Mouse (Mus musculus) kidney, embryonic 16.5 days (tissue): ENCODE data around the gene Zgrf1. TPM values are rescaled to one million over a fixed set of nuclear protein-coding genes. Genes with fewer than 3 reads are reported as not detected.

ENCODE experiments used
- ATAC-seq: fragments of 200-750 bp; cut with Nextera tagmentation; 2 replicates; pipeline ENCODE4 v1.8.0; 2017; ENCODE audit warnings: moderate TSS enrichment; ENCODE audit not compliant: low FRiP score, low TSS enrichment
- H3K27ac ChIP-seq: fragments of 300-500 bp; sonication (generic); 2 replicates; pipeline ENCODE4 v1.5.1; 2014; ENCODE audit warnings: low read length
- H3K27me3 ChIP-seq: fragments of 300-500 bp; sonication (generic); 2 replicates; pipeline ENCODE4 v1.6.1; 2014; ENCODE audit warnings: low read length, control low read depth, mixed read lengths; ENCODE audit not compliant: insufficient read depth
- H3K36me3 ChIP-seq: fragments of 300-500 bp; sonication (generic); 2 replicates; pipeline ENCODE4 v1.6.1; 2014; ENCODE audit warnings: low read length, control low read depth, mixed read lengths; ENCODE audit not compliant: insufficient read depth
- H3K4me1 ChIP-seq: fragments of 300-500 bp; sonication (generic); 2 replicates; pipeline ENCODE4 v1.6.1; 2014; ENCODE audit warnings: low read length, control low read depth, mixed read lengths; ENCODE audit not compliant: insufficient read depth
- H3K4me2 ChIP-seq: fragments of 300-500 bp; sonication (generic); replicated peaks from 2 replicates; pipeline ENCODE4 v1.6.1; 2014; ENCODE audit warnings: low read depth, low read length
- H3K4me3 ChIP-seq: fragments of 300-500 bp; sonication (generic); 2 replicates; pipeline ENCODE4 v1.5.1; 2014; ENCODE audit warnings: mild to moderate bottlenecking, low read length
- H3K9ac ChIP-seq: fragments of 300-500 bp; sonication (generic); replicated peaks from 2 replicates; pipeline ENCODE4 v1.6.1; 2014; ENCODE audit warnings: low read length
- H3K9me3 ChIP-seq: fragments of 300-500 bp; sonication (generic); 2 replicates; pipeline ENCODE4 v1.6.1; 2016; ENCODE audit warnings: low read length, control low read depth
- WGBS: fragments of 180-500 bp; shearing (Covaris S2); extraction: QIAGEN DNeasy Blood & Tissue Kit; methylation state at CpG from one replicate; pipeline ENCODE4 v1.1.7; 2014; 5-methylcytosine and 5-hydroxymethylcytosine counted together
- polyA plus RNA-seq: library from polyadenylated mRNA; unstranded; fragments of >200 nt; fragmentation: Nextera tagmentation; extraction: Ambion mirVana; gene quantifications from 2 replicates; pipeline ENCODE4 v1.2.1, GENCODE M21; 2015

The Zgrf1 gene
- polyA plus RNA-seq, 1 experiment from 2014 or later: 6.3 TPM

- H3K9ac ChIP-seq: no peak overlapping the region
- ATAC-seq: no peak
- H3K4me2 ChIP-seq: no peak overlapping the region
- under 1% methylated on average over 28 of the region's 28 CpGs for WGBS
- no peak overlapping the region for H3K27ac ChIP-seq
- H3K4me1 ChIP-seq: peaks cover 17% of the 10 kb centered on the region
- no peak overlapping the region for H3K4me3 ChIP-seq
- no peaks in the 10 kb centered on the region for H3K9me3 ChIP-seq
- peaks cover 88% of the 10 kb centered on the region for H3K27me3 ChIP-seq
- H3K36me3 ChIP-seq: no peaks in the 10 kb centered on the region
Measured at GRCm38 (mm10) chr3:127627151-127627955, 74.1 kb downstream of the Zgrf1 start.

- H3K27ac ChIP-seq: no peak overlapping the region
- H3K9ac ChIP-seq: no peak overlapping the region
- H3K36me3 ChIP-seq: no peaks in the 10 kb centered on the region
- 0 out of 2 replicates have a peak overlapping the region, but pooled peaks have one; percentile 8 for H3K4me3 ChIP-seq
- ATAC-seq: no peak
- no peaks in the 10 kb centered on the region for H3K9me3 ChIP-seq
- peaks cover 23% of the 10 kb centered on the region for H3K4me1 ChIP-seq
- H3K4me2 ChIP-seq: no peak overlapping the region
- under 1% methylated on average over 9 of the region's 9 CpGs for WGBS
- H3K27me3 ChIP-seq: peaks cover 88% of the 10 kb centered on the region
Measured at GRCm38 (mm10) chr3:127627956-127628310, 74.6 kb downstream of the Zgrf1 start.

- Histone ChIP-seq H3K27me3 (peaks cover 92% of the 10 kb centered on the region), H3K4me2 (no peak overlapping the region), H3K27ac (no peak overlapping the region), H3K9ac (no peak overlapping the region), H3K4me1 (peaks cover 29% of the 10 kb centered on the region), H3K36me3 (no peaks in the 10 kb centered on the region), H3K4me3 (0 out of 2 replicates have a peak overlapping the region, but pooled peaks have one; percentile 15), H3K9me3 (no peaks in the 10 kb centered on the region)
- no peak for ATAC-seq
- WGBS: 1% methylated on average over 37 of the region's 37 CpGs
Measured at GRCm38 (mm10) chr3:127628311-127629184, 75.3 kb downstream of the Zgrf1 start.

GRCm38 (mm10) chr3:127630190-127630589 is 76.9 kb downstream of the Zgrf1 start:
- no peak overlapping the region for H3K9ac ChIP-seq
- peaks cover 40% of the 10 kb centered on the region for H3K4me1 ChIP-seq
- peaks cover 96% of the 10 kb centered on the region for H3K27me3 ChIP-seq
- no peak overlapping the region for H3K27ac ChIP-seq
- H3K36me3 ChIP-seq: no peaks in the 10 kb centered on the region
- H3K9me3 ChIP-seq: no peaks in the 10 kb centered on the region
- H3K4me3 ChIP-seq: no peak overlapping the region
- H3K4me2 ChIP-seq: no peak overlapping the region
- ATAC-seq: no peak
- WGBS: 10% methylated on average over 1 of the region's 1 CpGs

- H3K4me1 ChIP-seq: peaks cover 36% of the 10 kb centered on the region
- no peak overlapping the region for H3K4me3 ChIP-seq
- WGBS: 3% methylated on average over 17 of the region's 17 CpGs
- no peak overlapping the region for H3K4me2 ChIP-seq
- no peak for ATAC-seq
- H3K27ac ChIP-seq: no peak overlapping the region
- peaks cover 94% of the 10 kb centered on the region for H3K27me3 ChIP-seq
- no peak overlapping the region for H3K9ac ChIP-seq
- H3K36me3 ChIP-seq: no peaks in the 10 kb centered on the region
- no peaks in the 10 kb centered on the region for H3K9me3 ChIP-seq
Measured at GRCm38 (mm10) chr3:127630735-127631372, 77.6 kb downstream of the Zgrf1 start.

GRCm38 (mm10) chr3:127631582-127631981 is 78.3 kb downstream of the Zgrf1 start:
- Histone ChIP-seq H3K27me3 (peaks cover 92% of the 10 kb centered on the region), H3K9me3 (no peaks in the 10 kb centered on the region), H3K4me1 (peaks cover 36% of the 10 kb centered on the region), H3K4me2 (no peak overlapping the region), H3K4me3 (no peak overlapping the region), H3K27ac (no peak overlapping the region), H3K36me3 (no peaks in the 10 kb centered on the region), H3K9ac (no peak overlapping the region)
- no peak for ATAC-seq
- WGBS: under 1% methylated on average over 10 of the region's 10 CpGs

- H3K4me1 ChIP-seq: peaks cover 36% of the 10 kb centered on the region
- H3K9ac ChIP-seq: no peak overlapping the region
- H3K4me2 ChIP-seq: peak overlapping the region; percentile 65
- peak overlapping the region; percentile 44 for H3K4me3 ChIP-seq
- ATAC-seq: peak; percentile 29
- no peaks in the 10 kb centered on the region for H3K9me3 ChIP-seq
- H3K36me3 ChIP-seq: no peaks in the 10 kb centered on the region
- WGBS: under 1% methylated on average over 28 of the region's 32 CpGs
- peaks cover 92% of the 10 kb centered on the region for H3K27me3 ChIP-seq
- H3K27ac ChIP-seq: no peak overlapping the region
Measured at GRCm38 (mm10) chr3:127632531-127632930, 79.2 kb downstream of the Zgrf1 start.

- Histone ChIP-seq H3K9ac (0 out of 2 replicates have a peak within 1 kb of the TSS, but pooled peaks have one; percentile 19), H3K27ac (no peak within 1 kb of the TSS), H3K36me3 (no peaks in the 10 kb centered on the region), H3K9me3 (no peaks in the 10 kb centered on the region), H3K4me2 (peak within 1 kb of the TSS; percentile 65), H3K4me3 (peak within 1 kb of the TSS; percentile 44), H3K27me3 (peaks cover 92% of the 10 kb centered on the region), H3K4me1 (peaks cover 32% of the 10 kb centered on the region)
- under 1% methylated on average over 92 of the region's 92 CpGs for WGBS
- ATAC-seq: peak; percentile 20; the same call in 1 of the 2 replicates
Measured at GRCm38 (mm10) chr3:127633080-127634032, 80.1 kb downstream of the Zgrf1 start, which contains the start of gene Neurog2. TSS of gene Neurog2 (plus strand) at chr3:127633135.
